Mouse (Mus musculus): ENCODE results near the gene Tmem59.

DNA sequence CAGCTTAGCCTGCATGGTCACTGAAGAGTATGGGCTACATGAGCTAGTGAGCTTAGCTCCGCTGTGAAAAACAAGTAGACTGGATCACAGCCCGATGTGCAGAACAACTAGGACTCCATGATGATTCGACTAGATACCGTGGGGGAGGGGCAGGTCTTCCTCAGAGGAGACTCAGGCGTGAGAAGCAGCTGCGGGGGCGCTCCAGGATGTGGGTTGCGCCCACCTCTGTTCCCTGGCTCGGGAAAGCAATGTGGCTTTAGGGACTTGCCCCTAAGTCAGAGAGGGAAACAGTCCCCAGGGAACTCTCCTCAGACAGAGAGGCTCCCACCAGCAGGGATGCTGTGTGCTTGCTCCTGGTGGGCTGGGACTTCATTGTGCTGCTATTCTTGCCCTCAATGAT is 47.7 kb upstream of the Tmem59 start:
- TF ChIP-seq CTCF (IDR thresholded peaks at IDR 0.05; ENCODE audit: low read depth, low read length) (no peak), POLR2A (IDR thresholded peaks at IDR 0.05; ENCODE audit: extremely low read depth, insufficient read depth, low read length) (no peak)
